Mouse (Mus musculus): ENCODE measurements around the gene Mettl23.
"Not testable (repeated sequence)": the region's sequence is repeated elsewhere in the genome, so short reads cannot be mapped to it uniquely, and the experiment has no call there.

The Mettl23 gene

GRCm38 (mm10) chr11:116878454-116878853 is 35.4 kb downstream of the Mettl23 start:
- CTCF ChIA-PET, result no interaction called here

DNA sequence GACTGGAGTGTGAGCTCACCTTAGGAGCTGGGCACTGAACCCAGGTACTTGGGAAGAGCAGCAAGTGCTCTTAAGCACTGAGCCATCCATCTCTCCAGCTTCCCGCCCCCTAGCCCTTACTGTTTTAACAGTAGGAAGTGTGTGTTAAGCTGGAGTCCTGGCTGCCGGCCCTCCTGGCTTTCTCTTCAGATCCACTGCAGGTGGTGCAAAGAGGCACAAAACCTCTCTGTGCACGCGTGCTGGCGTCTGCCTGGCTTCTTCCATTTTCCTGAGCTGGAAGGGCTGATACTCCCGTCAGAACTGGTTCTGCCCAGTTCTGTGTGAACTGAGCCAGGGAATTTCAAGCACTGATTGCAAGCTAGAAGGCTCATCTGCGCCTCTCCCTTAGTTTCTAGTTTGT is 37.8 kb downstream of the Mettl23 start:
- CTCF ChIA-PET, result interaction anchor here (0.8 kb wide), 1 partner anchor 137 kb away, joined by 16 read pairs; no protein-coding TSS in a partner anchor

- CTCF ChIA-PET, result no interaction called here
Observed at GRCm38 (mm10) chr11:116881440-116881839, 38.4 kb downstream of the Mettl23 start.

DNA sequence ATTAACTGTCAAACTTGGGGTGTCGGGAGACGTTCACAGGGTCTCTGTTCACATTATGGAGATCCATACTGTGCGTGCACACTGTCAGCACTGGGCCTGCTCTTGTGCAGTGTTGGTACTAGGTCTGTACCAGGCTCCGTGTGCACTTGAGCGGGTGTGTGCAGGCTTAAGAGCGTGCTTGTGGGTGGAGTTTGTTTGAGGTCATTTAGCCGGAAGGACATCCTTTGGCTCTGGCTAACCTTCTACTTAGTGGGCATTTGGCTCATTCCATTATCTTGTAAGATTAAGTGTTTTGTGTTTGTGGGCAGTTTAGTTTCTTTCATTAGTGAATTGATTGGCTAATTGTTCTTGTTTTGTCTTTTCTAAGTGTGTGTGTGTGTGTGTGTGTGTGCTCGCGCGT is 39.4 kb downstream of the Mettl23 start:
- CTCF ChIA-PET, result interaction anchor here (0.6 kb wide), 1 partner anchor 65 kb away, joined by 5 read pairs; no protein-coding TSS in a partner anchor

GRCm38 (mm10) chr11:116884061-116884460 is 41.0 kb downstream of the Mettl23 start:
- CTCF ChIA-PET, result no interaction called here

- CTCF ChIA-PET, result interaction anchor here (0.6 to 0.9 kb wide), 4 partner anchors 134 to 1072 kb away, joined by 3 to 11 read pairs (median 4); partner anchors contain the start of gene Caskin2
Observed at GRCm38 (mm10) chr11:116885275-116886151, 42.4 kb downstream of the Mettl23 start.

DNA sequence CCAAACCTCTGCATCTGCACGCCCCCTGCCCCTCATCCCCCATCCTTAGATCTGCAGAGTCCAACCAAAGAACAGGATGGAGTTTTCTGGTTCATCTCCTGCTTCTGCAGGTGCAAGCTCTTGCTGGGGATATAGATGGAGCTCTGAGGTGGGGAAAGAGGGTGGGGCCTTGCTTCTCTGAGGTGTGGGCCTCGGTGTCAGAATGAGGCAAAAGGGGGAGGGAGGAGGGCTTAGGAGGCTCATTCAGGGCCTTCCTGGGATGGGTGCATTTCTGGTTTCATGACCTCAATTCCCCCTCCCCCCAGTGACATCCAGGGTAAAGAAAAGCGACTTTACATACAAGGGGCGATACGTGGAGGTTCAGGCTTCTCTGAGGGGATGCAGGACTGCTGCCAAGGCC is 44.1 kb downstream of the Mettl23 start:
- CTCF ChIA-PET, result interaction anchor here (0.6 to 0.8 kb wide), 2 partner anchors 12 to 420 kb away, joined by 3 to 4 read pairs; no protein-coding TSS in a partner anchor

GRCm38 (mm10) chr11:116893532-116894442 is 50.7 kb downstream of the Mettl23 start:
- CTCF ChIA-PET, result no interaction called here

- CTCF ChIA-PET, result no interaction called here
Observed at GRCm38 (mm10) chr11:116895402-116895801, 52.3 kb downstream of the Mettl23 start.

DNA sequence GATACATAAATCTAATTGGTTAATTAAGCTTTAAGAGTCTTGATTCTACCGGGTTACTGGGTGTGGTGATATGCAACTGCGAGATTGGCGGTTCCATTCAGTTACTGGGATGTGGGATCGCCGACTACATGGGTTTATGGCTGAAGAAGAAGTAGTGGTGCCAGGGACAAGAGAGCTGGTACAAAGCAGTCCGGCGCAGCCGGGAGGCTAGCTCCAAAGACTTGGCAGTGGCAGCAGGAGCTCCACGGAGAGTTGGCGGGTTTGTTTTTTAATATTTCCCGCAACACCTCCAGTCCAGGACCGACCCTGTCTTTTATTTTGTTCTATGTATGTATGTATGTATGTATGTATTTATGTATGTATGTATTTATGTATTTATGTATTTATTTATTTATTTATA is 56.2 kb downstream of the Mettl23 start:
- CTCF ChIA-PET, result interaction anchor here (0.9 kb wide), 1 partner anchor 12 kb away, joined by 3 read pairs; no protein-coding TSS in a partner anchor

DNA sequence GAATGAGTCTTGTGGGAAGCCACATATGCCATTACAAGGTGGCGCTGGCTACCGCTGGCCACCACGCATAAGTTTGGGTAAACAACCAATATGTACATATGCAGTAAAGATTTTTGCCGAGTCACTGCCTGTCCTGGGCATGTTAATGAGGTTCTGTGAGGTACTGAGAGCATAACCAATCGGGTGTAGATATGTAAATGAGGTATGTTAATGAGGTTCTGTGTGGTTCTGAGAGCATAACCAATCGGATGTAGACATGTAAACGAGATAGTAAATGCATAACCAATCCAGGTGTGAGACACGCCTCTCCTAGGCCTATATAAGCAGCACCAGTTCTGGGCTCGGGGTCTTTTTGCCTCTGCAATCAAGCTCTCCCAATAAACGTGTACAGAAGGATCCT is 59.5 kb downstream of the Mettl23 start:
- CTCF ChIA-PET, result not testable (repeated sequence)

Measured in spleen, embryonic (tissue).